Mouse (Mus musculus) heart, adult 2 months (tissue): ENCODE measurements around the gene N4bp1.

ENCODE experiments used
- CTCF ChIP-seq: fragments of 200-600 bp; IDR thresholded peaks from 2 replicates; pipeline ENCODE4 v1.8.1; 2022; ENCODE audit warnings: antibody characterized with exemption, mild to moderate bottlenecking, moderate library complexity
- POLR2A ChIP-seq: fragments of 200-500 bp; IDR thresholded peaks from 2 replicates; pipeline ENCODE4 v1.6.1; 2011; ENCODE audit warnings: mild to moderate bottlenecking, low read depth, low read length, control low read depth; ENCODE audit not compliant: insufficient read depth

DNA sequence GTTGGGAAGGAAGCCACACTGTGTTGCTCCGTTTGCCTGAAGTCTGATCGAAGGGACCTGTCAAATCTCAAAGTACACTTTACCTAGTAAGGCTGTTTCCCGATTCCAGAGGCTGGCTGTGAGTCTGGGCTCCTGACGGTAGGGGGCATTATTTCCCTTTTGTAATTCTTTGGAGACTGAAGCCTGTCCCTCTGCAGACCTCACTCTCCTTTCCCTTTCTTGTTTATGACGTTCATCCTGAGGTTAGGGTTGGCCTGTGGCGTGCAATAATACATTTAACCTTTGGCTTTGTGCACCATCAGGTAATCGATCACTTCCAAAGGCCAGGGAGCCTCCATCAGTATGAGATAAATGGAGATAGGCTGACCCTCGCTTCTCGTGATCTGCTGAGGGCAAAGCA is 48.8 kb upstream of the N4bp1 start:
- TF ChIP-seq CTCF (peak; percentile 90), POLR2A (no peak)
